Mouse (Mus musculus): Measurements from ENCODE around the gene Zfp599.
A peak's percentile ranks its signal among the peaks of the same experiment; 100 is the strongest.
"Not testable (repeated sequence)": the region's sequence is repeated elsewhere in the genome, so short reads cannot be mapped to it uniquely, and the experiment has no call there.

Gene Zfp599

DNA sequence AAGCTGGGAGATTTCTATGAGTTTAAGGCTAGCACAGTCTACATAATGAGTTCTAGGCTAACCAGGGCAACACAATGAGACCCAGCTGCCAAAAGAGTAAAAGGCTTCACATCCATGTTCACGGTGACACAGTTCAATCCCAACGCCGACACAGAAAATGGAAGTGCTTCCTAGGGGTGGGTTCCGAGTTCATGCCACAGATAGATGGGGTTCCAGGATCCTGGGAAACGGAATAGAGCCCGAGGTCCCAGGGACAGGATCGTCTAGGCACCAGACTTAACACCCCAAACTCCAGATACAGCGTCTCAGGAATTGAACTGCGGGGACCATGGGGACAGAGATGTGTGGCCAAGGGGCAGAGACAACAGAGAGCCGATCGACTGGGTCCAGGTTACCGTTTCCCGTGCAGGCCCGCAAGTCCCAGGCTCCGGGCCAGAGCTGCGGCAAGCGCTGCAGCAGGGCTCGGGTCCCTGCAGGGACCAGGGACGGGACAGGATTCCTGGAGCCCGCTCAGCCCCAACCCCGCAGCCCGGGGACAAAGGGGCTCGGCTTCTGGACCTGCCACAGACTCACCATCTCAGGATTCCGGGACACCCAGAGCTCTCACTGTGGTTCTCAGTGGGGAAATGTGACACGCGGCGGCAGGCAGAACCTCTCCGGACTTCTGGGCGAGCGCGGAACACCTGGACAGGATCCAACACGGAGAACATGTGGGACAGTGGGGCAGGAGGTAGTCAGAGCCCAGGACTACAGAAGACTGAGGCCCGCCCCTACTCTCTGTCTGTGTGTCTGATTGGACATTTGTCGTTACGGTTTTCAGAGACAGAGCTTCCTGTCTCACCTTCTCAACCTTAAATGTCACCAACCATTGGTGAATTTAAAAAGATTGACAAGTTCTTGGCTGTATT is at the start of gene Zfp599:
Gene Zfp599, minus strand, starts transcription at position 712 of the 908 bp plus-strand sequence.
- peak; percentile 67 to 81 for DNase-seq

DNA sequence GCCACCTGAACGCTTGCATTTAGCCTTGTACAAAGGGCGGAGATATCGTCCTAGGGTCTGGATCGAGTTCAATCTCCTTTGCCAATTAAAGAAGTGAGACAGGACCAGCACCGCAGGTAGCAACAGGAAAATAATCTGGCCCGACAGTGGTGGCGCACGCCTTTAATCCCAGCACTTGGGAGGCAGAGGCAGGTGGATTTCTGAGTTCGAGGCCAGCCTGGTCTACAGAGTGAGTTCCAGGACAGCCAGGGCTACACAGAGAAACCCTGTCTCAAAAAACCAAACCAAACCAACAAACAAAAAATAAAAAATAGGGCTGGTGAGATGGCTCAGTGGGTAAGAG is 48.2 kb upstream of the Zfp599 start:
- DNase-seq, result not testable (repeated sequence)

DNA sequence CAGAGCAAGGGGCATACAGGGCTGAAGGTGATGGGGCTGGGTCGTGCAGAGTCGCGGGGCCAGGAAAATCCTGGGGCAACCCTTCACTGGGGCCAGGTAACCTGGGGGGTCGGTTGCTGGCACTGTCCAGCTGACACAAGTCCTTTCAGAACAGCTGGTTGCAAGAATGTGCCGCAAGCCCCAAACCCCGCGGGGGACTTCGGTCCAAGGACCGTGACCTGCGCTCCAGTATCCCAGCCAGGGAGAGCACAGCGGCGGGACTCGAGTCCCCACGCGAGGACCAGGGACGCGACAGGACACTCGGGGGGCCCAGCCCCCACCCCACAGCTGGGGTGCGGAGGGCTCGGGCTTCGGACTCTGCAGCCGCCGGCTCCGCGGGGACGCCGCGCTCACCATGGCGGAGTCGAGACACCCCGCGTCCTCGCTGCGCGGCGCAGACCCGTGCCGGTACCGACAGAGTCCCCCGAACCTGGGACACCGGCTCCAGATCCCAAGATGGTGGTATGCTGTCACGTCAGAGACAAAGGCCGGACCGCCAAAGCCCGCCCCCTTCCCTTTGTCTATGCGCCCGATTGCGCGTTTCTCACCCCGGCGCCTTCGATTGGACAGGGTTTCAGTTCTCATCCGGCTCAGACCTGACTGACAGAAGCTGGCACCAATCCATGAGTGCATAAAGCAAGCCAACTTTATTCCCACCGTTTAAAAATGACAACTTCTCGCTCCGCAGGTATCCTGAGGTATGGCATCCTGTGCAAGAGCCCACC is 47.6 kb upstream of the Zfp599 start, which contains the start of gene Zfp810:
Gene Zfp810, minus strand, starts transcription at position 493 of the 764 bp plus-strand sequence.
- peak; percentile 97 to 98 for DNase-seq

DNA sequence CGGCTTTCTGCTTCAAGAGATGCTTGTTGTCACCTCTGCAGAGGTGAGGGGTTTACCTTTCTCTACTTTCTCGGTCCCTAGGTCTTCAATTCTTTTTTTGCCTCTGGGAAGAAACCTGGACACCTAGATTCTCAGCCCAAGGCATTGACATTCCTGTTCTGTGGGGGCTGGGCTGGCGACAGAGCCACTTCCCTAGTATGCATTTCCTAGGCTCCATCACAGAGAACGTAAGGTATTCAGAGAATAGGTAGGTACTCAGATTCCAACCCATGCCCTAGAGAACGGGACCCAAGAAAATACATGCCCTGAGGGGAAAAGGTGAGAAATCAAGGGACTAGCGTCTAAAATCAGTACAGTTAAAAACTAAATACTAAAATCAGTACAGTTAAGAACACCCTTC is 47.0 kb upstream of the Zfp599 start:
- no peak for DNase-seq

DNA sequence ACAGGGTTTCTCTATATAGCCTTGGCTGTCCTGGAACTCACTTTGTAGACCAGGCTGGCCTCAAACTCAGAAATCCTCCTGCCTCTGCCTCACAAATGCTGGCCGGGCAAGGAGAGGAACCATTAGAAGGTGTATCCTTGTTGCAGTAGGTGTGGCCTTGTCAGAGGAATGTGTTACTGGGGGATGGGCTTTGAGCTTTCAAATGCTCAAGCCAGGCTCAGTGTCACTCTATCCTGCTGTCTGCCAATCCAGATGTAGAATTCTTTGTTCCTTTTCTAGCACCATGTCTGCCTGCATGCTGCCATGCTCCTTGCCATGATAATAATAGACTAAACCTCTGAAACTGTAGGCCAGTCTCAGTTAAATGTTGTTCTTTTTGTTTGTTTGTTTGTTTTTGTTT is 42.5 kb upstream of the Zfp599 start:
- DNase-seq, result no peak

DNA sequence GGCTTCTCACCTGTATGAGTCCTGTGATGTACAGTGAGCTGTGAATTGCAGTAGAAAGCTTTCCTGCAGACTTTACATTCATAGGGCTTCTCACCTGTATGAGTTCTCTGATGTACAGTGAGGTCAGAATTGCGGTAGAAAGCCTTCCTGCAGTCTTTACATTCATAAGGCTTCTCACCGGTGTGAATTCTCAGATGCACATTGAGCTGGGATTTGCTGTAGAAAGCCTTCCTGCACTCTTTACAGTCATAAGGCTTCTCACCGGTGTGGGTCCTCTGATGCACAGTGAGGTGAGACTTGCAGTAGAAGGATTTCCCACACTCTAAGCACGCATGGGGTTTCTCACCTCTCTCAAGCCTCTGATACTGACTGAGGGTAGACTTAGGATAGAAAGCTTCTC is 19.0 kb upstream of the Zfp599 start:
- no peak for DNase-seq

DNA sequence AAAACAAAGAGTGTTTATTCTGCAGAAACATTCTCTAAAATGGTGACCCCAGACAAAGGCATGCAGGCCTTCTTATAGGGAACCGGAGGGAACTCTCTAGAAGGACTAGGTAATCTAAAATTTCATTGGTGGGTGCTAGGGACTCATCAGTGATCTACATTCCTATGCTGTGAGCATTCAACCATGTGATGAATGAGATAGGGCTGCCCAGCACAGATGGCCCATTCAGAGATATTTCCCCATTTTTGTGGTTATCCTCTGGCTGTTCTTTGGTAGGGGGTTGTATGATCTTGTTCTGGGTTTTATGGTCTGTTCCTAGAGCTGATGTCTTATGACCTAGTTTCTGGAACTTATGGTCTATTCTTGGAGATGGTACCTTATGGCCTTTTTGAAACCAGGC is 9.2 kb upstream of the Zfp599 start:
- DNase-seq, result no peak

DNA sequence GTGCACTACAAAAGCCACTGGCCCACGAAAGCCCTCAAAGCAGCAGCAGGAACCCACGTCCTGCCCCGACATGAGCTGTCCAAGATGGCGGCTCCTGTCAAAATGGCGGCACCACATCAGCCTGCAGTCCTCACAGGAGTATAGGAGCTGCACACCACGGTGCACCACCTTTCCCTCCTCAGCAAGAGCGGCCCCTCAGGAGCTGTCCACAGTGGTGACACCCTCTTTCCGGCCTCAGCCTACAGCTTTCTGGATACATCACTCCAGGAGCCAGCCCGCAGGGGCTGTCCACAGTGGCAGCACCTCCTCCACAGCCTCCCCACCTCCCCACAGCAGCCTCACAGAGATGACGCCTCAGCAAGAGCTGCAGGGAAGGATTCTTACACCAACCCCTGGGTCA is 2.9 kb upstream of the Zfp599 start:
- no peak for DNase-seq

DNA sequence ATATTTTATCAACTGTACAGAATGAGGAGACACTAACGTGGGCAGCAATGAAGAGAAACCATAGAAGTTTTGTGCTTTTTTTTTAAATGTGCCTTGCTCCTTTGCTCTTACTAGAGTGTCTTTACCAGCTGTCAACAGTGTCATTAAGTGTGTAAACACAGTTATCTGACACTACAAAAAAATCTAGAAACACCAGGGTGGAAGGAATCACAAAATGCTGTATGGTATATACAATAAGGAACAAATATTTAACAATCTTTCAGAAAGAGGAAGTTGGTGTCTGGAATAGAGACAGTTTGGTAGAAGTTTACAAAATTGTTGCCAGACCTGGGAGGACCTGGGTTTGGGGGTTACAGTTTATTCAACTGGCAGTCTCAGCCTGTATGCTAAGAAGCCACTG is 1.9 kb upstream of the Zfp599 start:
- DNase-seq, result no peak

DNA sequence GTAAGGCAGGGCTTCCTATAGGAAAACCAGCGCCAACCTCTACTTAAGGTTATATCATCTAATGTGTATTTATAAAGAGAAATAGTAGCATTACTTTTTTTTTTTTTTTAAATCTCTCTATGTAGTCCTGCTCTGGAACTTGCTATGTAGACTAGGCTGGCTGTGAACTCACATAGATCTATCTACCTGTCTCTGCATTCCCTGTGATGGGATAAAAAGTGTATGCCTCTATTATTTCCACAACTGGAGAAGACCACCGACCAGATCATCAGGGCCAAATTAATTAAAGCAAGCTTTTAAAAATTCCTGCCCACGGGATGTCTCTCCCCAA is 362 bp upstream of the Zfp599 start:
- no peak for DNase-seq

DNA sequence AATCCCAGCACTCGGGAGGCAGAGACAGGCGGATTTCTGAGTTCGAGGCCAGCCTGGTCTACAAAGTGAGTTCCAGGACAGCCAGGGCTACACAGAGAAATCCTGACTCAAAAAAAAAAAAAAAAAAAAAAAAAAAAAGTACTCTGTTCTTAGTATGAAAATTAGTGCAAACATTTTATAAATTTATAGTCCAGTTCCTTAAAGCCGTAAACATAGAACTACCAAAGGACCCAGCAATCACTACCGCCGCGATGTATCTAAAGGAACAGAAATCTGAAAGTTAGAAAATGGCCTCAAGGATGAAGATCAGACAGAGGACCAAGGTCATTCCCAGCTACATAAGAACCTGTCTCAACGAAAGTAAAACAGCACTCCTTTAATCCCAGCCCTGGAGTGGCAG is 911 bp downstream of the Zfp599 start:
- DNase-seq, result no peak

DNA sequence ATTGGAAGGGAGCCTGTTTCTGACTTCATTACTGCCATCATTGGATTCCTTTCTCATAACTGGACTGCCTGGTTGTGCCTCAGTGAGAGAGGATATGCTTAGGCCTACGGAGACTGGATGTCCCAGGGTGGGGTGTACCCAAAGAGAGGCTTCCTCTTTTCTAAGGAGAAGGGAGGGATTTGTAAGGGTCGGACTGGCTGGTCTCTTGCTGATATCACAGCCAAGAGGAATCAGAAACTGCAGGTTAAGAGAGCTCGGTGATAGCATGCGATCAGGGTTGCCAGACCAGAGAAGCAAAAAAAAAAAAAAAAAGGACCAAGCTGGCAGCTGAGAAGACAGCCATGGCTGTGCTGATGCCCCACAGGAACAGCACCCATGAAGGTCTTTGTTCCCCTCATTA is 3.1 kb downstream of the Zfp599 start:
- no peak for DNase-seq

DNA sequence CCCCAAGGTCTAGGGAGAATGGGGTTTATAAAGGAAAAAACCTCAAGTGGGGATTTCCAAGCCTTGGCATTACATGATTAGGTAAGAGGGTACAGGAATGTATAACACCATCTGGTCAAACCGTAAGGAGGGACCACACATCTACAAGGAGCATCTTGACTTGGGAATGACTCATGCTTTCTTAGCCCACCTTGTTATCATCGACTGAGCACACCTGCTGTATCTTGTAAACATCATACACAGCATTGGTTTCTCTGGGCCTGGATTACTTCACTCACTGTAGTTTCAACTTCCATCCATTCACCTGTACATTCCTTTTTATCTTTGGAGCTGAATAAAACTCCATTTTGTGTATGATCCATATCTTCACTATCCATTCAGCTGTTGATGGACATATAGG is 15.5 kb downstream of the Zfp599 start:
- no peak for DNase-seq

DNA sequence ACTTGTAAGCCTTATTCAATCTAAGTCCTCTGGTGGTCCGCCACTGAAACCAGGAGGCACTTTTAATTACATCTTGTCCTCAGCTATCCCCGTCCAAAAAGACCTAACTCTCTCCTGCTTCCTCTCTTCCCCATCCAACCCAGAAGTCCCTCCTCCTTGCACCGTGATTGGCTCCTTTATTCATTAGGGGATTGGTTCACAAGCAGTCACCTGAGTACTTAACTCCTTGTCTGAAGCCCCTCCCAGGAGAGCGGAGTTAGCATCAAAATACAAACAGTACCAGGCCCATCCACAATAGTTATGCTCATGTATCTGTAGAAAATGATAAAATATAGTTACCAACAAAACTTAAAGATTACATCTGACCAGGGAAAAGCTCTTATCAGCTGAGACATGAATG is 19.7 kb downstream of the Zfp599 start:
- no peak for DNase-seq

DNA sequence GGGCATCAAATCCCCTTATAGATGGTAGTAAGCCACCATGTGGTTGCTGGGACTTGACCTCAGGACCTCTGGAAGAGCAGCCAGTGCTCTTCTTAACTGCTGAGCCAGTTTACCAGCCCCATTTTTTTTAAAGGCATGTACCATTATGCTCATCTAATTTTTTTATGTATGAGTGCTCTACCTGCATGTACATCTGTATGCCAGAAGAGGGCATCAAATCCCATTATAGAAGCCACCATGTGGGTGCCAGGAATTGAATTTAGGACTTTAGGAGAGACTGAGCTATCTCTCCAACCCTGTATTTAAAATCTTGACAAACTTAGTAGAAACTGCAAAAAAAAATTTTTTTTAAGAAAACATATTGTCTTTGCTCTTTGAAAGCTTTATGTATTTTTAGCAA is 29.1 kb downstream of the Zfp599 start:
- DNase-seq, result no peak

DNA sequence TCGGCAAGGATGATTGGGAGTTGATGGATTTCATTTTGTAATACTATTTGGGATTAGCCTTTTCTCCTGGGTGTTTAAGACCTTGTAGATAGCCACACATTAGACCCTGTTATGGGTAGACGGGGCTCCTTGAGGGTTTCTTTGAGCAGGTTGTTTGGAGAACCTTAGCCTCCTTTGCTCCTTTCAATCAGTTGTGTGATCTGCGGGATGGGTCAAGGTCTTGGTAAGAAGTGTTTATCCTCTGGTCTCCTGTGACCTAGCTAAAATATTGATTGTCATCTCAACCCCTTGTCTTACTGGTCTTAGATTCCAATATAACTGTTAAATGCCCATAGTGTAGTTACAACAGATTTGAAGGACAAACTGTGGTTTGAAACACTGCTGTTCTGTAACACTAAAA is 29.6 kb downstream of the Zfp599 start:
- no peak for DNase-seq

DNA sequence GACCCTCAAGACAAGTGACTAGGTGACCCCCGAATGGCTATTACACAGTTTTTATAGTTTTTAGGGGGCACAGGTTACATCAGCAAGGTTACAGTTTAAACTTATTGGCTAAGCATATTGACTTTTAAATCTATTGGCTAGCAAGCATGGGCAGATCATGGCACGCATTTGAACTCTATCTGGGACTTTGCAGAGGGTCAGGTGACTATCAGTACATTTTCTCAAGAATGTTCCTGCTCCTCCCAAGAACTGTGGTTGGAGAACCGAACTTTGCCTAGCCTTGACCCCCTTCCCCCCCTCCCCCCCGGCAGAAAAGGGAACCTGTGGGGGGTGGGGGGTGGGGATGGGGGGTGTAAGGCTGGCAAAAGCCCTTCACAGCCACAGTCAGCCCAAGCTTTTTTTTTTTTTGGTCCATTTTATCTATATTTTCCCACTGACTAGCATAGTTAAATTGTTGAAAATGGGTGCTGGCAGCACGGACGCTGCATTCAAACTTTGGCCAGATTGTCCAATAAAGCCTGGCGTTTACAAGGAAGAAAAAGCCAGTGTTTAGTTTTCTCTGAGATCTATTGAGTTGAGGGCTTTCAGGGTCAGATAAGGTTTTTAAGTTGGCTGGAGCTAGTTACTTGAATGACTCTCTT is 30.2 kb downstream of the Zfp599 start:
- no peak for DNase-seq

DNA sequence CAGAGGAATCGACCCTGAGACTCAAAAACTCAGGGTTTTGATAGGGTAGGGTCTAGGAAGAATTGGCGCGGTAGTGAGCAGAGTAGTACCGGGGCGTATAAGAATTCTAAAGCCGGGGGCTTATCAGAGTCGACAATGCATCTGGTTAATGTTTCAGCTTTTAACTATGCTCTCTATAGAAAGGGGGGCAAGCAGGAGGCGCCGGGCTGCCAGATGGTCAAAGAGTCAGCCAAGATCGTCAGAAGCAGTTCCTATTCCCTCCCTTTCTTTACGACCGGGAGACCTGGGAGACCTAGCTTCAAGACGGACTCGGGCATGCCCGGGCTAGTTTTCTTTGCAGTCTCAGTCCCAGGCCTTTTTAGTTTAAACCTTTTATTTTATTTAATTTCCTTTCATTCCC is 32.8 kb downstream of the Zfp599 start:
- DNase-seq, result peak; percentile 49 to 60

DNA sequence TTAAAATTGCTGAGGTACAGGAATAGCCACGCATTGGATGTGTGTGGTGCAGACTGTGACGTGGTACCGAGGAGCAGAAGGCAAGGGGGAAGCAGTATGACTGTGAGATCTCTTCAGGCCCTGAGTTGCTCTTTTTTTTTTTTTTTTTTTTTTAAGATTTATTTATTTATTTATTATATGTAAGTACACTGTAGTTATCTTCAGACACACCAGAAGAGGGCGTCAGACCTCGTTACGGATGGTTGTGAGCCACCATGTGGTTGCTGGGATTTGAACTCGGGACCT is 33.4 kb downstream of the Zfp599 start:
- not testable (repeated sequence) for DNase-seq

DNA sequence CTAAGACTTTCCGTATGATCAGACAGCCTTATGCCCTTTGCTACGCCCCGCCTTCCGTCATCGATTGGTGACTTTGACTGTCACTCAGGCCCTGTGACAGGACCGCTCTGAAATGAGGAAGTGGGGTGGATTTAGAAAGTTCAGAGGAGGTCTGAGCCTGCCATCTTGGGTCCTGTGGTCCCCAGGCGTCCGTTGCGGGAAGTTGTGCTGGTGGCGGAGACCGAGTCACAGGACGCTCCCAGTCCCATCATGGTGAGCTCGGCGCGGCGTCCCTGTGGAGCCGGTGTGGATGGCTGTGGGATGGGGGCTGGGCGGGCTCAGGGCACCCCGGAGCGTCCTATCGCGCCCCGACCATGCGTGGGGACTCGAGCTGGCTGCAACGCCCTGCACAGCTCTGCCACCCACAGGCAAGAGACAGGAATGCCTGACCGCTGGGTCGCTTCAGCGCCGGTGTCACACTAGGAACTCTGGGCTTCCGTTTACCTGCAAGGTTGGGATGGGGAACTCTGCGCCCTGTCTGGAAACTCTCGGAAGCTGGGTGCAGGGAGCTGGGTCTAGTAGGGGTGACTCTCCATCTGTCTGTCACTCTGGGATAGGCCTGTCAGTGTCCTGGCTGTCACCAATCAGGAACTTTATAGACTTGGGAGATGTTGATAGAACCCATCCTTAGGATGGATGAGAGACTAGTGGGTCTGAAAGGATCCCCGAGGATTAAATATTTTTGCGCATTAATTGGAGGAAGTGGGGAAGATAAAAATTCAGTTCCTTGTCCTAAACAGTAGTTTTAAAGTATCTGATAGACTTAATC is 33.9 kb downstream of the Zfp599 start, which contains the start of gene Zfp809:
Gene Zfp809, plus strand, starts transcription at position 134 of the 808 bp plus-strand sequence.
- peak; percentile 99 to 100 for DNase-seq

DNA sequence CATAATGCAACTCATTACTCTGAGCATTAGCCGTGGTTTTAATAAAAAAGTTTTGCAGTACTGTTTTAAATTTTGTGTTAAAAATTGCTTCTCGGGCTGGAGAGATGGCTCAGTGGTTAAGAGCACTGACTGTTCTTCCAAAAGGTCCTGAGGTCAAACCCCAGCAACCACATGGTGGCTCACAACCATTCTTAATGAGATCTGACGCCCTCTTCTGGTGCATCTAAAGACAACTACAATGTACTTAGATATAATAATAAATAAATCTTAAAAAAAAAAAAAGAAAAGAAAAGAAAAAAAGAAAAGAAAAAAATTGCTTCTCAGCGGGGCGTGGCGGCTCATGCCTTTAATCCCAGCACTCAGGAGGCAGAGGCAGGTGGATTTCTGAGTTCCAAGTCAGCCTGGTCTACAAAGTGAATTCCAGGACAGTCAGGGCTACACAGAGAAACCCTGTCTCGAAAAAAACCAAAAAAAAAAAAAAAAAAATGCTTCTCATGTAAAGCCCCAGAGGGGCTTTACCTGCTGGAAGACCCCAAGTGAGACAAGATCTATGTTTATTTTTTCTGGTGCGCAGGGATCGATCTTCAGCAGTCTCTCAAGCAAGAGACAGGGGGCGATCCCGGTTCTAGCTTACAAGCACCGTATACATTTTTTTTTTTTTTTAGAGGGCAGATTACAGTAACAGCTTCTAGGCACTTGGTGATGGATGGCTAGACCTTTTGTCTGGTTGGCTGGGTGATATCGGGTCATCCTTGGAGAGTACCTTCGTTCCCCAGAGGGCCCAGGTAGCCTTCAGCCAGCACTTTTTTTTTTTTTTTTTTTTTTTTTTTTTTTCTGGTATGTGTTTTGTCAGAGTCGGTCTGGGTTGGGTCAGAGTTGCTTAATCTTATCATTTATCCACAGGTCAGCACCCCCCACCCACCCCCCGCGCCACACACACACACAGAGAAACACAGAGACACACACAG is 34.9 kb downstream of the Zfp599 start:
- DNase-seq, result peak; percentile 27 to 43

DNA sequence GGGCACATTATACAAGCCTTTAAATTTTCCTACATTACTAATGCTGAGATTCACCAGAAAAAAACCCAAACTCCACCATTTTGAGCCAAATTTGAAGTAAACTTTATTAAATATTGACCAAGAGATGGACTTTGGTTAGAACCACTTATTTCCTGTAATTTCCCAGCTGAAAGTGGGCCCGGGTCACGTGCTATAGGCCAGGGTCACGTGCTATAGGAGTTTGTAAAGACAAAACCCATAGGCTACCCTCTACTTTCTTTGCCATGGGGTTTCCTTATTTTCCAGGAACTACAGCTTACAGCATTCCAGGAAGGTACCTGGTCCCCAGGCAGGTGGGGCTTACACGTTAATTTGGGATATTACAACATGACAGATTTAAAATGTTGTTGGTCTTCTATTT is 35.6 kb downstream of the Zfp599 start:
- DNase-seq, result peak in 1 of 2 experiments; percentile 28

Data from kidney, postnatal 25 days (tissue).